Mouse (Mus musculus): Measurements from ENCODE around the gene Gm17482.
A peak's percentile ranks its signal among the peaks of the same experiment; 100 is the strongest.

Gene Gm17482

GRCm38 (mm10) chr6:115251531-115251985, 24.4 kb downstream of the Gm17482 start:
- DNase-seq: no peak

- no peak for DNase-seq
Measured at GRCm38 (mm10) chr6:115252099-115252873, 25.1 kb downstream of the Gm17482 start, which contains the start of gene Timp4. Timp4 (minus strand) TSS chr6:115252205.

GRCm38 (mm10) chr6:115255171-115255570, 28.0 kb downstream of the Gm17482 start:
- no peak for DNase-seq

- DNase-seq: no peak
Measured at GRCm38 (mm10) chr6:115260507-115260906, 33.4 kb downstream of the Gm17482 start.

- DNase-seq: no peak
Measured at GRCm38 (mm10) chr6:115266791-115267190, 39.6 kb downstream of the Gm17482 start.

GRCm38 (mm10) chr6:115267916-115268315, 40.8 kb downstream of the Gm17482 start:
- peak; percentile 16 for DNase-seq

GRCm38 (mm10) chr6:115268551-115269385, 41.6 kb downstream of the Gm17482 start:
- DNase-seq: no peak

GRCm38 (mm10) chr6:115269561-115269960, 42.4 kb downstream of the Gm17482 start:
- no peak for DNase-seq

GRCm38 (mm10) chr6:115270085-115270484, 42.9 kb downstream of the Gm17482 start:
- DNase-seq: no peak

GRCm38 (mm10) chr6:115271326-115271725, 44.2 kb downstream of the Gm17482 start:
- DNase-seq: no peak

- DNase-seq: no peak
Measured at GRCm38 (mm10) chr6:115271866-115272271, 44.7 kb downstream of the Gm17482 start.

- no peak for DNase-seq
Measured at GRCm38 (mm10) chr6:115273346-115273745, 46.2 kb downstream of the Gm17482 start.

GRCm38 (mm10) chr6:115274705-115275104, 47.6 kb downstream of the Gm17482 start:
- DNase-seq: no peak

GRCm38 (mm10) chr6:115275116-115275815, 48.1 kb downstream of the Gm17482 start:
- no peak for DNase-seq

GRCm38 (mm10) chr6:115278086-115278485, 50.9 kb downstream of the Gm17482 start:
- DNase-seq: no peak

GRCm38 (mm10) chr6:115279639-115280038, 52.5 kb downstream of the Gm17482 start:
- no peak for DNase-seq

GRCm38 (mm10) chr6:115284153-115284552, 57.0 kb downstream of the Gm17482 start:
- DNase-seq: no peak

GRCm38 (mm10) chr6:115286441-115286840, 59.3 kb downstream of the Gm17482 start:
- no peak for DNase-seq

GRCm38 (mm10) chr6:115288223-115288622, 61.1 kb downstream of the Gm17482 start:
- DNase-seq: no peak

GRCm38 (mm10) chr6:115290561-115290960, 63.4 kb downstream of the Gm17482 start:
- DNase-seq: no peak

- DNase-seq: no peak
Measured at GRCm38 (mm10) chr6:115291068-115291467, 63.9 kb downstream of the Gm17482 start.

- DNase-seq: no peak
Measured at GRCm38 (mm10) chr6:115291823-115292222, 64.7 kb downstream of the Gm17482 start.

GRCm38 (mm10) chr6:115292621-115293020, 65.5 kb downstream of the Gm17482 start:
- DNase-seq: no peak
